Mouse (Mus musculus): Measurements from ENCODE around the gene Olfr1289. TPM values are rescaled to one million over a fixed set of nuclear protein-coding genes. Genes with fewer than 3 reads are reported as not detected.

Gene Olfr1289
- total and polyA plus RNA-seq, 3 experiments: not detected

Other genes with a start within 250 kb of the Olfr1289 start
- not detected in 2 replicates for gene Olfr1275, start 245.5 kb upstream of the Olfr1289 start, total RNA-seq (2012; rRNA removed)
- gene Olfr1275, start 245.5 kb upstream of the Olfr1289 start, polyA plus RNA-seq (2012; ENCODE audit: insufficient read depth in 1 of 2, insufficient read length in 2 of 2, low read depth in 1 of 2, low replicate concordance in 2 of 2, missing spikeins in 1 of 2): not detected
- gene Olfr1276, start 226.3 kb upstream of the Olfr1289 start, total RNA-seq (2012; rRNA removed): not detected in 2 replicates
- gene Olfr1276, start 226.3 kb upstream of the Olfr1289 start, polyA plus RNA-seq (2012; ENCODE audit: insufficient read depth in 1 of 2, insufficient read length in 2 of 2, low read depth in 1 of 2, low replicate concordance in 2 of 2, missing spikeins in 1 of 2): not detected
- gene Olfr1277, start 206.7 kb upstream of the Olfr1289 start, total RNA-seq (2012; rRNA removed): not detected in 2 replicates
- not detected for gene Olfr1277, start 206.7 kb upstream of the Olfr1289 start, polyA plus RNA-seq (2012; ENCODE audit: insufficient read depth in 1 of 2, insufficient read length in 2 of 2, low read depth in 1 of 2, low replicate concordance in 2 of 2, missing spikeins in 1 of 2)
- not detected in 2 replicates for gene Olfr1278, start 190.7 kb upstream of the Olfr1289 start, total RNA-seq (2012; rRNA removed)
- gene Olfr1278, start 190.7 kb upstream of the Olfr1289 start, polyA plus RNA-seq (2012; ENCODE audit: insufficient read depth in 1 of 2, insufficient read length in 2 of 2, low read depth in 1 of 2, low replicate concordance in 2 of 2, missing spikeins in 1 of 2): not detected
- not detected in 2 replicates for gene Olfr1279, start 180.2 kb upstream of the Olfr1289 start, total RNA-seq (2012; rRNA removed)
- not detected for gene Olfr1279, start 180.2 kb upstream of the Olfr1289 start, polyA plus RNA-seq (2012; ENCODE audit: insufficient read depth in 1 of 2, insufficient read length in 2 of 2, low read depth in 1 of 2, low replicate concordance in 2 of 2, missing spikeins in 1 of 2)
- gene Olfr1280, start 166.8 kb upstream of the Olfr1289 start, total RNA-seq (2012; rRNA removed): not detected in 2 replicates
- gene Olfr1280, start 166.8 kb upstream of the Olfr1289 start, polyA plus RNA-seq (2012; ENCODE audit: insufficient read depth in 1 of 2, insufficient read length in 2 of 2, low read depth in 1 of 2, low replicate concordance in 2 of 2, missing spikeins in 1 of 2): not detected
- not detected in 2 replicates for gene Olfr1281, start 154.3 kb upstream of the Olfr1289 start, total RNA-seq (2012; rRNA removed)
- gene Olfr1281, start 154.3 kb upstream of the Olfr1289 start, polyA plus RNA-seq (2012; ENCODE audit: insufficient read depth in 1 of 2, insufficient read length in 2 of 2, low read depth in 1 of 2, low replicate concordance in 2 of 2, missing spikeins in 1 of 2): not detected
- gene Olfr1282, start 144.7 kb upstream of the Olfr1289 start, total RNA-seq (2012; rRNA removed): not detected in 2 replicates
- not detected for gene Olfr1282, start 144.7 kb upstream of the Olfr1289 start, polyA plus RNA-seq (2012; ENCODE audit: insufficient read depth in 1 of 2, insufficient read length in 2 of 2, low read depth in 1 of 2, low replicate concordance in 2 of 2, missing spikeins in 1 of 2)
- not detected in 2 replicates for gene Olfr1283, start 114.0 kb upstream of the Olfr1289 start, total RNA-seq (2012; rRNA removed)
- gene Olfr1283, start 114.0 kb upstream of the Olfr1289 start, polyA plus RNA-seq (2012; ENCODE audit: insufficient read depth in 1 of 2, insufficient read length in 2 of 2, low read depth in 1 of 2, low replicate concordance in 2 of 2, missing spikeins in 1 of 2): not detected
- gene Olfr1284, start 105.3 kb upstream of the Olfr1289 start, total RNA-seq (2012; rRNA removed): not detected in 2 replicates
- gene Olfr1284, start 105.3 kb upstream of the Olfr1289 start, polyA plus RNA-seq (2012; ENCODE audit: insufficient read depth in 1 of 2, insufficient read length in 2 of 2, low read depth in 1 of 2, low replicate concordance in 2 of 2, missing spikeins in 1 of 2): not detected
- not detected in 2 replicates for gene Olfr1286, start 57.7 kb upstream of the Olfr1289 start, total RNA-seq (2012; rRNA removed)
- gene Olfr1286, start 57.7 kb upstream of the Olfr1289 start, polyA plus RNA-seq (2012; ENCODE audit: insufficient read depth in 1 of 2, insufficient read length in 2 of 2, low read depth in 1 of 2, low replicate concordance in 2 of 2, missing spikeins in 1 of 2): not detected
- not detected in 2 replicates for gene Olfr1287, start 31.7 kb upstream of the Olfr1289 start, total RNA-seq (2012; rRNA removed)
- gene Olfr1287, start 31.7 kb upstream of the Olfr1289 start, polyA plus RNA-seq (2012; ENCODE audit: insufficient read depth in 1 of 2, insufficient read length in 2 of 2, low read depth in 1 of 2, low replicate concordance in 2 of 2, missing spikeins in 1 of 2): not detected
- not detected in 2 replicates for gene Olfr1288, start 6.7 kb upstream of the Olfr1289 start, total RNA-seq (2012; rRNA removed)
- not detected for gene Olfr1288, start 6.7 kb upstream of the Olfr1289 start, polyA plus RNA-seq (2012; ENCODE audit: insufficient read depth in 1 of 2, insufficient read length in 2 of 2, low read depth in 1 of 2, low replicate concordance in 2 of 2, missing spikeins in 1 of 2)
- not detected in 2 replicates for gene Olfr1290, start 13.0 kb downstream of the Olfr1289 start, total RNA-seq (2012; rRNA removed)
- not detected for gene Olfr1290, start 13.0 kb downstream of the Olfr1289 start, polyA plus RNA-seq (2012; ENCODE audit: insufficient read depth in 1 of 2, insufficient read length in 2 of 2, low read depth in 1 of 2, low replicate concordance in 2 of 2, missing spikeins in 1 of 2)
- not detected in 2 replicates for gene Olfr1291-ps1, start 16.4 kb downstream of the Olfr1289 start, total RNA-seq (2012; rRNA removed)
- not detected for gene Olfr1291-ps1, start 16.4 kb downstream of the Olfr1289 start, polyA plus RNA-seq (2012; ENCODE audit: insufficient read depth in 1 of 2, insufficient read length in 2 of 2, low read depth in 1 of 2, low replicate concordance in 2 of 2, missing spikeins in 1 of 2)
- not detected in 2 replicates for gene Olfr1293-ps, start 44.4 kb downstream of the Olfr1289 start, total RNA-seq (2012; rRNA removed)
- gene Olfr1293-ps, start 44.4 kb downstream of the Olfr1289 start, polyA plus RNA-seq (2012; ENCODE audit: insufficient read depth in 1 of 2, insufficient read length in 2 of 2, low read depth in 1 of 2, low replicate concordance in 2 of 2, missing spikeins in 1 of 2): not detected
- not detected in 2 replicates for gene Olfr1294, start 59.5 kb downstream of the Olfr1289 start, total RNA-seq (2012; rRNA removed)
- not detected for gene Olfr1294, start 59.5 kb downstream of the Olfr1289 start, polyA plus RNA-seq (2012; ENCODE audit: insufficient read depth in 1 of 2, insufficient read length in 2 of 2, low read depth in 1 of 2, low replicate concordance in 2 of 2, missing spikeins in 1 of 2)
- not detected in 2 replicates for gene Olfr1295, start 88.9 kb downstream of the Olfr1289 start, total RNA-seq (2012; rRNA removed)
- gene Olfr1295, start 88.9 kb downstream of the Olfr1289 start, polyA plus RNA-seq (2012; ENCODE audit: insufficient read depth in 1 of 2, insufficient read length in 2 of 2, low read depth in 1 of 2, low replicate concordance in 2 of 2, missing spikeins in 1 of 2): not detected
- gene Olfr1297, start 145.7 kb downstream of the Olfr1289 start, total RNA-seq (2012; rRNA removed): not detected in 2 replicates
- gene Olfr1297, start 145.7 kb downstream of the Olfr1289 start, polyA plus RNA-seq (2012; ENCODE audit: insufficient read depth in 1 of 2, insufficient read length in 2 of 2, low read depth in 1 of 2, low replicate concordance in 2 of 2, missing spikeins in 1 of 2): not detected
- not detected in 2 replicates for gene Olfr1298, start 168.4 kb downstream of the Olfr1289 start, total RNA-seq (2012; rRNA removed)
- gene Olfr1298, start 168.4 kb downstream of the Olfr1289 start, polyA plus RNA-seq (2012; ENCODE audit: insufficient read depth in 1 of 2, insufficient read length in 2 of 2, low read depth in 1 of 2, low replicate concordance in 2 of 2, missing spikeins in 1 of 2): not detected
- not detected in 2 replicates for gene Olfr1299, start 180.6 kb downstream of the Olfr1289 start, total RNA-seq (2012; rRNA removed)
- gene Olfr1299, start 180.6 kb downstream of the Olfr1289 start, polyA plus RNA-seq (2012; ENCODE audit: insufficient read depth in 1 of 2, insufficient read length in 2 of 2, low read depth in 1 of 2, low replicate concordance in 2 of 2, missing spikeins in 1 of 2): not detected

Measured in MEL (cell line).